Mouse (Mus musculus): ENCODE measurements around the gene Htra3.

The Htra3 gene

DNA sequence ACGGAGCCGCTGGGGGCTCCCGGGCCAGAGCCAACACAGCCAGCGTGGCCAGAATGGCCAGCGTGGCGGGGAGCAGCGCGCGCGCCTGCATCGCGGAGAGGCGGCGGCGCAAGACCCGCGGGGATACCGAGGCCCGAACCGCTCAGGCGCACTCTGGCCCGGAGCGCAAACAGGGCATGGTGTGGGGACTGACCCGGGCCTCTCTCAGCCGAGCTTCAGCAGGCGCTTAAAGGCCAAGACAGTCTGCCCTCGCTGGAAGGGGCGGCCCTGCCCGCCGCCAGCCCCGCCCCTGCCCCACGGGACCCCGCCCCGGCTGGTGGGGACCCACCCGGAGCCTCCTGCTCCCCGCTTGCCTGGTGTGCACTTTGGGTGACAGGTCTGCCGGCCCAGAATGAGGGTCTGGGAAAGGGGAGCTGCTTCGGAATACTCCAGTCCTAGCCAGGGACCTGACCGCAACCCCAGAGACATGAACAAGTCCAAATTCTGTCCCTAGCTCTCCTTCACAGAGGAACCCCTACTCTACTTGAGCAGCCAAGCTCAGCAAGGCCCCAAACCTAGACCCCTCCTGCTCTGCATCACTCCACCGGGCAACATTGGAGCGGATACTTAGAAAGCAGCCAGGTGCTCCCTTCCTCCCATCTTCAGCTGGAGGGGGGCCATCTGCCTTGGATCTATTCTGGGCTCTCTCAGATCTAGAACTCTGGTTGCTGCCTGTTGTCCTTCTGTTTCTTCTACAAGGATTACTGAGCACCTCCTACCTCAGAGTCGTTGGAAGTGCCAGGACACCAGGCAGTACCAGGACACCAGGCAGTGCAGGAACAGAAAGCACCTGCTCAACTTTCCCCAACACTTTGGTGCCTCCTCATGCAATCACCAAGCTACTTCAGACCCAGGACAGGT is at the start of gene Htra3:
Gene Htra3, minus strand, starts transcription at position 527 of the 900 bp plus-strand sequence.
- DNase-seq: no peak

DNA sequence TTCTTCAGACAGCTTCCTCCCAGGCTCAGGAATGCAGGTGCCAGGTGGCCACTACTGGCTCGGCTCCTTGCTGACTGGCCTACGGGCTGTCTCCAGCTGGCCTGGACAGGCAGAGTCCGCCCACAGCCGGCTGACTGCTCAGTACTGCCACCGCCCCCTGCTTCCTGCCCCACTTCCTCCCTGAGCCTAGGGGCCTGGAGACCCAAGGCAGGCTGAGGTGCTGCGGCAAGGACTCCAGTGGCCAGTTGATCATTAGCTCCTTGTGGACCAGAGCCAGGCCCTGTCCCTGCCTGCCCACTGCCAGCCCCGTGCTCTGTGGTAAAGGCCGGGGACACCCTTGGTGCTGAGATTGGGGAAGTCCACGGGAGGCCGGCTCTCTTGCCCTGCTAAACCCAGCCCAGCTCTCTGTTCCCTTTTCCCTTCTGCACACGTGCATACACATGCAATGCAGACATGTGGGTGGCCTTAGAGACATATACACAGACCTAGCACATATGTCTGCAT is 49.4 kb upstream of the Htra3 start:
- peak; percentile 48 for DNase-seq

DNA sequence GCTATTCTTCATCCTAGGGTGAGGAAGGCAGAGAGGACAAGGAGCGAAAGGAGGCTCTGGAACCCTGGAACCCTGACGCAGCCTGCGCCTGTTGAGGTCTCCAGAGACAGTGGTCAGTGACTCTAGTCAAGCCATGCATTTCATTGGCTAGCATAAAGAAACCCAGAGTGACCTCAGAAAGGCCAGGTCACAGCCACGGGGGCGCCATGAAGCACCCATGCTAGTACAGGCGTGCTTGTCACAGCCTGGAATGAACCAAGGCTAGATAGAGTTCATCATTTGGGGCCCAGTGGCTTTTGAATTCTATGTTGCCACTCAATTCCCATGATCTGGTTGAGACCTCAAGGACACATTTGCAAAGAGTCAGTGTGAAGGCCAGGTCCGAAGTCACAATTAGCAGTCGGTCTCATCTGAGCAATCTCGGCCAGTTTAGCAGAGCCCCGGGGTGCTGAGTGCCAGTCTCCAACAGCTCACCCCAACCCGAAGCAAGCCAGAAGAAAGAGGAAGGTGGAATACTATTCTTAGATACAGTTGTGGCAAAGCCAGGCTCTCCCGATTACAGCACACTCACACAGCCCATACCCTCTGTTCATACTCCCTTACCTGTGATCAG is 48.9 kb upstream of the Htra3 start:
- DNase-seq: no peak

DNA sequence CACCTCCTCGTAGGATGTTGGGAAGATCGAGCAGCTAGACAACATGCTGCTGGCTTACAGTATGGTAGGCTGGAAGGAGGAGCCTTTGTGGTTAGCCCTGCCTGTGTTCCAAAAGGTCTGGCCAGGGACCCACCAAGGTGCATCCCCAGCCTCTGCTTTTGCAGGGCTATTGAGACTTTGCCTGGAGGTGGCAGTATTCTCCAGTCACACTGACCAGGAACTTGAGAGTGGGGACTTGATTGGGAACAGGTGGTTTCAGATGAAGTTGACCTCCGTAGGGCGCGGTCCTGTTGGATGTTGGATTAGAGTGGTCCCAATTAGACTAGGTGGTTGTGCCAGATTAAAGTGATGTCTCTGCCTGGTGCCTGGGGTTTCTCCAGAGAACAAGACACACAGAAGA is 47.9 kb upstream of the Htra3 start:
- no peak for DNase-seq

DNA sequence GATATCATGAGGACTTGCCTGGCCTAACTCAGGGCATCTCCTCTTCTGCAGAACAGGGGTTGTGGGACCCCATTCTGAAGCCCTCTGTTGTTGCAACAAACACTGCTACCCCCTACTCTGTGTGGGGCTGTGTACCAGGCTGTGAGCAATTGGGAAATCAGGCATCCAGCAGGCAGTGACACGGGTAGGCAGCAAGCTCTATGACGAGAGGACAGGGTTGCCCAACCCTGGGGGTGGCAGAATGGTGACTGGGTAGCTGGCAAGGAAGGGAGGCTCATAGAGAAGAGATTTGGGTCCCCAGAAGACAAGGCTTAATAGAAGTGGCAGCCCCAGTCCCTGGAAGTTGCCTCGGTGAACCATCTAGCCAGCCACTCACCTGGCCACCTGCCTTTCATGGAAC is 46.3 kb upstream of the Htra3 start:
- DNase-seq: no peak

DNA sequence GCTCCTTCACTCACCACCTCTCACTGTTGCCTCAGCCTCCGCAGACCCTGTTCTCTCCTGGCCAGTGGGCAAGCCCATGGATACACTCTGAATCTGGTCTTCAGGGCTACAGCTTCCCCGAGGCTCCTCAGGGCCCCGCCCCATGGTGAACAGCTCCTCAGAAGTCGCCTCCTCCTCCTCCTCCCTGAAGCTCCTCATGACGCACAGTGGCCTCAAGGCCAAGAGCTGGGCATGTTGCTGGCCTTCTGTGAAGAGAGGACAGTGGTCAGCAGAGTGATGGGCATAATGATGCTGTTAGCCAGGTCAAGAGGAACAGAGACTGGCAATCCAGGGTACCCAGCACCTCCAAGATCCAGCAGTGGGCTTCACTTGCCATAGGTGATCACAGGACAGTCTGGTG is 44.3 kb upstream of the Htra3 start:
- no peak for DNase-seq

DNA sequence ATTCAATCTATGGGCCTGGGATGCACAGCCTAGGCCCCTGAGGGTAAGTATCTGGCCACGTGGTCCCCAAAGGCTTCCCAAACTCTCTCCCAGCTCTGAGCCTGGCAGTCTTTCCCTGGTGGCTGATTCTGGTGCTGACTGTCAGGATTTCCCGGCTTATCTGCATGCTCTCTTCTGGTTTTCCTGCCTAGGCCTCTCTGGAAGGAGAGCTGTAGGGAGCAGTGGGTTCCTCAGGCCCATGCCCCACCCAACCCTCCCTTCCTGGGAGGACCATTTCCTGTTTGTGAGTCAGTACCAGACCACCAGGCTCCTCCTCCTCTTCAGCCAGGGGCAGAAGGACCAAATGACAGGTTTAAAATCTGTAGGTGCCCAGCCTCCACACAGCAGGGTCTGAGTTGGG is 43.1 kb upstream of the Htra3 start:
- DNase-seq: no peak

DNA sequence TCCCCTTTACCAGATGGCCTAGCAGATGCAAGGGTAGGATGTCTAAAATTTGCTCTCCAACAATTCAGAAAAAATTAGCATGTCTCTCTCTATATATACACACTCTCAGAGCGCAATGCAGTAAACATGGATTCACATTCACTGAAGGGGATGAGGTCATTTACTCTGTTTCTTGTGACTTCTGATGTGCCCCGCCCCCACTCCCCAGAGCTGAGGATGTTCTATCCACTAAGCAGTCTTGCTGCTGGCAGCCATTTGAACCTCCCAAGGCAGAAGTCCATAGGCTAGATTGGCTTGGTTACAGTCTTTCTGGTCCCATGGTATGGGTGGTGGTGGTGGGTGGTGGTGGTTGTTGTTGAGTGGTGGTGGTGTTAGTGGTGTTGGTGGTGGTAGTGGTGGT is 42.4 kb upstream of the Htra3 start:
- no peak for DNase-seq

DNA sequence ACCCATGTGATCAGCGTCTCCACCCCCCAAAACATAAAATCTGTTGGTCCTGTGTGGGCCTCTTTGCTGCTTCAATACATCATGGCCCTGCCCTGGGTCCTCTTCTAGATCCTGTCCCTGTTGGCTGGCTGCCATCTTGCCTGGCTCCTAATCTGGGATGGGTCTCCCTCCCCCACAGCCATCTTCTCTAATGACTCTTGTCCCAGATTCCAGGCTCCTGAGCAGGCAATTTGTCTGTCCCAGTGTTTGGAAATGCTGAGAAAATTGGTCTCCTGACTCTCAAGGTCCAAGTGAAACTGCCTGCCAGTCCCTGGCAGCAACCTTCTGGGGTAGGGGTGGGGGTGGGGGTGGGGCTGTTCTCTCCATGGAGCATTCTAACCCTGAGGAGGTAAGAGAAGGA is 40.3 kb upstream of the Htra3 start:
- DNase-seq: no peak

DNA sequence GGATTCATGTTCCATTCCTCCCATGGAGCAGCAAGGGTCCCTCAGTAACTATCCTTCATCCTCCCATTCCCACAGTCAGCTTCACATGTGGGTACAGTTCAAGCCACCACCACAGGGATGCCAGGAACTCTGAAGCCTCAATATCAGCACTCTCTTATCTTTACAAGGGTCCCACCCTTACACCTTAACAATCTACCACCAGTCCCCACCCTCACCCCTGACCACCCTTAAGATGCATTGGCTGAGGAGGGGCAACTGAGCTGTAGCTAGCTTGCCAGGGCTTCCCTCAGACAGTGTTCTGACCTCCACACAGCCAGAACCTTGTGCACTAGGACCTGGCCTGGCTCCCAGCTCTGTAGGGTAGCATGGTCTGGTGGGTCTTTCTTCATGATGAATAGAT is 39.8 kb upstream of the Htra3 start:
- DNase-seq: no peak

DNA sequence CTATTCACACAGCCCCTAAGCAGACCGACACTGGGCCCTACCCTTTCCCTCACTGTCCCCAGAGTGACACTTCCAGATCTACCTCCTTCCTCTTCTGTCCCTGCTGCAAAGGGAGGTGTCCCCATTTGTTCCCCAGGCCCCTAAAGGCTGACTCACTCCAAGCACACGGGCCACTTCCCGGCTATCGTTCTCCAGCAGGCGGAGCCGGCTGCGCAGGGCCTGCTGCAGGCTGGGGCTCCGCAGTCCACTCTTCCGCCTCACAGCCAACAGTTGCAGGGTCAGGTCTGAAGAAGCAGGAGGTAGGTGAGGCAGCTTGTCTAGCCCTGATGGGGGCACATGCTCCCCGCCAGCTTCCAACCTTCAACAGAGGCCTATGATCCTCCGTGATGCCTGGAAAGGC is 39.2 kb upstream of the Htra3 start:
- DNase-seq: no peak

DNA sequence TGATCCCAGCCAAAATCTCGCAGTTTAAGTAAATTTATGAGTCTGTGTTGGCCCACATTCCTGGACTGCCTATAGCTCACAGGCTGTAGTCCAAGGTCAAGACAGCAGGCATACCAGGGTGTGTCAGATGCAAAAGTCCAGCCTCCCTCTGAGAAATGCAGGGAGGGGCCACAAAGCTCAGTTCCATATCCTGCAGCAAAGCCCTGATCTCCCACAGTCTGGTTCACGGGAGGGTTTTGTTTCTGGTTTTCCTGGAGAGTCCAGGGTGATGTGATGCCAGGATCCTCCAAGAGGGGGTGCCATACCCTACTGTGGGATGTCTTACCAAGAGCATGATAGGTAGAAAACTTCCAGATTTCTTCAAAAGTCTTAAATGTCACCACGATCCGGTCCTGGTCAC is 38.4 kb upstream of the Htra3 start:
- DNase-seq: peak; percentile 18

DNA sequence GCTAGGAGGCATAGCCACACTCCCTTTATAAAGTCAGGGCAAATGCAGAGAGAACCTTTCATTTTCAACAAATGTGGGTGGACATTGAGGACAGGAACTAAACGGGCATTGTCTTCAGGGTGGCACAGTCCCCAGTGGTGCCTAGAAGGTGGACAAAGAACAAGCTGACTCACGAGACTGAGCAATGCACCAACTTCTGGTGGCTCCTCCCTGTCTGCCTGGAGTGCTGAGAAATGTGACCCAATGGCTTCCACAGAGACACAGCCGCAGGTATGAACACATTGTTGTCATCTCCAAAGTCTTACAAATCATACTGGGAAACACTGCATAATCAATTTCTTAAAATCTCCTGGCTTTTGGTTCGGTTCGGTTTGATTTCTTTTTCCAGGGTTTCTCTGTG is 37.9 kb upstream of the Htra3 start:
- DNase-seq: no peak

DNA sequence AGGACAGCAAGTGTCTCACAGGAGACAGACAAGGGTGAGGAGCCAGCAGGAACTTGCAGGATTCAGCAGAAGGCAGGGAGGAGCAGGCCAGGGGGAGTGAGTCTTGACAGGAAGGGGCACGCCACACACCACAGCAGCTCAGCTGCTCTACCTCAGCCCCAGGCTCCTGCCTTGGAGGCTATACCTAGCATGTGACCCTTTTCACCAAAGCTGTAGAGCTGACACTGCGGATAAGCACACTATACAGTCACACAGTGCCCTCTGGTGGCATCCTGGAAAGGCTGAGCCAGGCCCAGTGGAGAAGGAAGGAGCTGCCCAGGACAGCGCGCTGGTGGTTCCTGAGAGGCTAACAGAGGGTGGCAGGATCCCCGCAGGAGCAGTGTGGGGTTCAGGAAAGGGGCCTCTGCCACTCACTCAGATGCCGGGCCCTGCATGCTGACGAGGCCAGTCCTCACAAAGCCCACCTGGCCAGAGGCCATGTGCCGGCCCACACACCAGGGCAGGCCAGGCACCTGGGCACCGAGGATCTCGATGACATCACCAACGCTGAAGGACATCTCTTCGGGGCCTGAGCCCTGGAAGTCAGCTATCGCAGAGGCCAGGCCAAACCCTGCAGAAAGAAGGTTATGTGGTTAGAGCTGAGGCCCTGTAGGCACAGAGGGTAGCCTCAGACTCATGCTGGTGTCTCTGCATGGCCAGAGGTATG is 34.2 kb upstream of the Htra3 start:
- DNase-seq: peak; percentile 60

DNA sequence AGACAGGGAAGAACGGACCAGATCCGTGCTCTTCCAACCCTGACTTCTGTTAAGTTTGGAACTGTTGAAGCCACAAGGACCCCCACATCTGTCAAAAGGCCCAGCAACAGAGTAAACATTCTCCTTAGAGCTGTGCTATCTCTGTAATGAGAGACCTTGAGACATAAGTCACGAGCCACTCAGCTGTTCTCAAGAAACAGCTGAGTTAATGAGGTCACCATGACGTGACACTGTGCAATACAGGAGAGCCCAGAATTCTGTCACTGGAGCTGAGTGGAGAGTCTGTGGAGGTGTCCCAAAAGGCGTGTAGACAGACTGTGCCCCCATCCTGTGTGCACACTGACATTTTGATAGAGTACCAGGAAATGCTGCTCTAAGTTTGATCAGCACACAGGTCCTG is 32.9 kb upstream of the Htra3 start:
- no peak for DNase-seq

DNA sequence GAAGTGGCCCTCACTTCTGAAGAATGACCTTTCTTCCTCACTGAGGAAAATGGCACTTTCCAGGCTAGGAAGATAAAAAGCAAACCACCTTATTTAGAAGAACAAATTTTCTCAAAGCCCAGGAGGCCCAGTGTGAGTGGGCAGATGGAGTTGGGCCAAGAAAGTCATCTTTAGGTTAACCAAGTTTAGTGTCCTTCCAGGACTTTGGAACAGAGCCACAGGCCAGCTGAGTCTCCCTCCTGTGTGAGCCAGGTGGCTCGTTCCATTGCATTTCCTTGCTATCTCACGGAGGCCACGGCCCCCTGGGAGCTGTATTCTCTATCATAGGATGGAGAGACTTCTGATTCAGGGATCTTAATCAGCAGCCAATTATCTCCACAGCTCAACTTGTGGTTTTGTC is 31.3 kb upstream of the Htra3 start:
- DNase-seq: no peak

DNA sequence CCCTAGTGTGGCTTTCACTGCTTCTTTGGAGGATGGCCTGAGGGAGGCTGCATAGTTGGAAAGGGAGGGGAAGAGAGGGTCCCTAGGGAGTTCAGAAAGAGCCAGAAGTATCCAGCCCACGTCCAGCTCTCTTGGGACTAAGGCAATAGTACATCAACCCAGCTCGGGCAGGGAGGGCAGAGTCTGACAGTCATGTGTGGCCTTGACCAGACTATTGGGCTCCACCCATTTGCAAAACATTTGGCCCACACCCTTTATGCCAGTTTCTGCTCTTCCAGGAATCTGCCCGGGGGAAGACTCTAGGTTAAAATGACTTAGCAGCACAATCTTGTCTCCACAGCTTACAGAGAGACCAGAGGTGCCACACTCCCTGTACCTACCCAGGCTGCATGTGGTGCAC is 30.9 kb upstream of the Htra3 start:
- DNase-seq: no peak

DNA sequence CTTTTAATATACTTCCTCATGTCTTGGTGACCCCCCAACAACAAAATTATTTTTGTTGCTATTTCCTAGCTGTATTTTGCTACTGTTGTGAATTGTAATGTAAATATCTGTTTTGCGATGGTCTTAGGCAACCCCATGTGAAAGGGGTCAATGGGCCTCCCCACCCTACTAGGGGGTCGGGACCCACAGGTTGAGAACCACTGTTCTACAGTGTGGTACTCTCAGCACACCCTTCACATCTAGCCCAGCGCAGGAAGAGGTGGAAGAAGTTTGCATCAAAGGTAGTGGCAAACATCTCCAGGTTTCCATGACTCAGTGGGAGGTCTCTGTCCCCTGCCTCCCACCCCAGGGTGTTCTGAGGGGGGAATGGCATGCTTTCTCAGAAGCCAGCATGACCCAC is 25.8 kb upstream of the Htra3 start:
- no peak for DNase-seq

DNA sequence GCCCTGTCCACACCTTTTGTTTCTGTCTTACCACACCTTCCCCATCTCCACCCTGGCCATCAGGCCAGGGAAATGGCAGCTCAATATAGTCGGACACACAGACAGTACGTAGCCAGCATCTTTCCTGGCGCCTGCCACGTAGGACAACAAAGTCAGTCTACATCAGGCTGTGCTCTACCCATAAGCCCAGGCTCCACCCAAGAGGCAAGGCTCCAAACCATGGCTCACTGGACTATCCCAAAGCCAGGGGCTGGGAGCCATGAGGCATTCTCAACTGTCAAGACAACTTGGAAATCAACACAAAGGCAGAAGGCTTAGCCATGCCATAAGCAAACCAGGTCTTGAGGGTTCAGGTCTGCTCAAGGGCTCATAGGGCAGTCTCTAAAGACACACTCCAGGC is 24.2 kb upstream of the Htra3 start:
- no peak for DNase-seq

DNA sequence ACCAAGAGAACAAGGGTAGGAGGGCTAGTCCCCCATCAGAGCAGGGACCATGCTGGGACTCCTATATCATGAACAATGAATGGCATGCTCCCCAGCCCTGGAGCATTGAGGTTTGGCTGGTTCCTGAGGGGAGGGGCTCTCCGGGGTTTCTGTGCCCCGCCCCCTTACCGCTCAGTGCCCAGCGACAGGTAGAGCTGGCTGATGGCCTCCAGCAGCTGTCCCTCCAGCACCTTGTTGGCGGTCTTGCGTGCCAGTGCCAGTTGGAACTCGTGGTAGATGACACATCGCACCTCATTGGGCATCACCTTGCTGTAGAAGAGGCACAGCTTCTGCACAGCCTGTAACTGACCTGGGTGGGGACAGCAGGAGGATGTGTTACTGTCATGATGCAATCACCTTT is 23.6 kb upstream of the Htra3 start:
- DNase-seq: no peak

DNA sequence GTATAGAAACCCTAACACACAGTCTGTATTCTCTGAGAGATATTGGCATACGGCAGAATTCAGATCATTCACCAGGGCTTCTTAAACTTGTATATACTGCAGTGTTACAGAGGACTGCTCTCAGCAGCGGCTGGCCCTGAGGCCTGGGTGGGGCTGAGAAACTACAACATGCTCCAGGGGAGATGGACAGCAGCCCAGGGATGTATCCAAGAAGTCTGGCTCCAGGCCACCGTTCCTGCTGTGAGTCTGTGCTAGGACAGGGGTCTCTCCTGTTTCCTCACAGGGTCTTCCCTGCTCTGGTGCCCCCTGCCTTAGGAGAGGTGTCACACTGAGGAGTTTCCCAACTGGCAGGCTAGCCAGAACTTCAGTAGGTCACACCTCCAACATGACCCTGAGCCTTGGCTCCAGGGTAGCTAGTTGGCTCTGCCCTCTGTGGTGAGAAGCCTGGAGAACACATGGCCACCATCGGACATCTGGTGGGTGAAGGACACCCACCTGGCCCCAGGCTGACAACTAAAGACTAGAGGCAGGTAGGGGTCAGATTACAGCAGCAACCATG is 23.1 kb upstream of the Htra3 start:
- no peak for DNase-seq

DNA sequence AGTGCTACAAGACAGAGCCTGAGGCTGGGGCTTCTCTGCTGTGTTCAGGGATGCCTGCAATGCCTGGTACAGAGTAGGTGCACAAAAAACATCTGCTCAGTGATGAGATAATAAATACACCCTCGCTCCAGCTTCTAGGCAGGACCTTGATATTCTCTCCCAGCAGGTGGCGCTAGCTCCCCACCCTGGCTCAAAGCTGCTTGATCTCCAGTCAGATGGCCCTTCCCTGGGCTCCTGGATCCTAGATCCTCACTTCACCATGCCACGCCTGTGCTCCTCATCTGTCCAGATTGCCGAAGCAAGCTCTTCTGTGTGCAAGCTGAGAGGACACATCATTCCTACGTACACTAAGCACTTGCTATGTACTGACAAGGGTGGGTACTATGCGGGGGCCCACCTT is 21.5 kb upstream of the Htra3 start:
- DNase-seq: peak; percentile 56

DNA sequence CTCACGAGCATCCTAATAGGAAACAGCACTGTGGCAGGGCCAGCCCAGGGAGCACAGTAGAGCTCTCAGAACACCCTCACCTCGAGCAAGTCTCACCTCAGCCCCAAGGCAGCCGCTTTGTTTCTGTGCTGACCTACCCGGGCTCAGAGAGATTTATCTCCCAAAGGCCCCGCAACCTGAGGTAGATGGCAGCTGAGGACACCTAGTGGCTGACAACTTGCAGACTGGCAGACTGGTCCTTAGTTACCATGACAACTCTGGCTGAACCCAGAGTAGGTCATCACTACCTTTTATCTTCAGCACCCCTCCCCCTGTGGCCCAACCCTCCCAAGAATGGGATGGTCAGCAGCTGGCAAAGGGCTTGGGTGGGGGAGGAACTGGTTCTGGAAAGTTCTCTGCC is 16.2 kb upstream of the Htra3 start:
- DNase-seq: peak; percentile 11

DNA sequence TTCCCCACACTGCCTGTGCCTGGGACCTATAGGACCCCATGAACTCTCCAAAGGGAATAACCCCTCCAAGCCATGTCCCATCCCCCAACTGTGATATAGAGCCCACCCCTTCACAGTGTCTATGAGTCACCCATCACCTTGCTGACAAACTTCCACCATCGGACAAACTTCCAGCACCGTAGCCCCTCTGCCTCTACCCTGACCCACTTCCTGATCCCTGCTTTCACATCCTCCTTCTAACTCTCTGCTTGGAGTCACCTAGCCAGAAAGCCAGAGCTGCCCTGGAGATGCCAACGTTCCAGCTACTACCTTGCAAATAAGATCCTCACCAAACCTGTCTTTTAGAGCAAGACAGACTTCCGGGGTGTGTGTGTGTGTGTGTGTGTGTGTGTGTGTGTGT is 14.1 kb upstream of the Htra3 start:
- DNase-seq: no peak

Data from thymus, postnatal 14 days (tissue).